Mouse (Mus musculus): ENCODE data around the gene Inha. TPM values are rescaled to one million over a fixed set of nuclear protein-coding genes. Genes with fewer than 3 reads are reported as not detected.
A peak's percentile ranks its signal among the peaks of the same experiment; 100 is the strongest.

Inha gene
- polyA plus RNA-seq, 1 experiment: 2.3 TPM

DNA sequence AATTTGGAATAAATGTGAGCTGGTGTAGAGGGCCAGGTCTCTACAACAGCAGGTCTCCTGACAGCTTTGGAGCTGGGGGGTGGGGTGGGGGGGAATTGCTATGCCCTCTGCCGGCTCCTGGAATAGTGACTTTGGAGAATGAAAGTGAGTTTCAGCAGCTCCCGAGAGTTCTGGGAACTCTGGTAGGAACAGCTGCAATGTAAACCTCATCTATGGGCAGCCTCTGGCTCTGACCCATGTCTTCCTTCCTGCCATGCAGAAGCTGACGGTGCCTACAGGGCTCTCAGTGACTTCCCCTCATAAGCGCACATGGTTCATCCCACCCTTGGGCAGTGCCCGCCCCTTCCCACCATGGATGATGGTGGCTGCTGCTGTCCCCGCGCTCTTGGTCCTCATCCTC is 48.8 kb downstream of the Inha start:
- H3K4me1 ChIP-seq: peaks cover 50% of the 10 kb centered on the region
- H3K9me3 ChIP-seq: no peaks in the 10 kb centered on the region
- TF ChIP-seq GATA1 (IDR thresholded peaks at IDR 0.05; ENCODE audit: borderline replicate concordance, low read length) (no peak), FLI1 (IDR thresholded peaks at IDR 0.05; ENCODE audit: low read length) (no peak)
- no peaks in the 10 kb centered on the region for H3K36me3 ChIP-seq (replicated peaks; ENCODE audit: low read length)
- peaks cover 91% of the 10 kb centered on the region for H3K27me3 ChIP-seq (replicated peaks)
- peak overlapping the region; percentile 3 for H3K4me3 ChIP-seq (replicated peaks)

GRCm38 (mm10) chr1:75556143-75556781 is 49.4 kb downstream of the Inha start:
- Histone ChIP-seq H3K4me1 (peaks cover 50% of the 10 kb centered on the region), H3K9me3 (no peaks in the 10 kb centered on the region), H3K36me3 (replicated peaks; ENCODE audit: low read length) (no peaks in the 10 kb centered on the region), H3K27me3 (replicated peaks) (peaks cover 91% of the 10 kb centered on the region), H3K4me3 (replicated peaks) (peak overlapping the region; percentile 3)
- TF ChIP-seq GATA1 (IDR thresholded peaks at IDR 0.05; ENCODE audit: borderline replicate concordance, low read length) (no peak), FLI1 (IDR thresholded peaks at IDR 0.05; ENCODE audit: low read length) (no peak)

GRCm38 (mm10) chr1:75557041-75557440 is 50.2 kb downstream of the Inha start:
- TF ChIP-seq GATA1 (IDR thresholded peaks at IDR 0.05; ENCODE audit: borderline replicate concordance, low read length) (no peak), FLI1 (IDR thresholded peaks at IDR 0.05; ENCODE audit: low read length) (no peak)
- no peaks in the 10 kb centered on the region for H3K36me3 ChIP-seq (replicated peaks; ENCODE audit: low read length)
- no peaks in the 10 kb centered on the region for H3K9me3 ChIP-seq
- peaks cover 90% of the 10 kb centered on the region for H3K27me3 ChIP-seq (replicated peaks)
- peaks cover 45% of the 10 kb centered on the region for H3K4me1 ChIP-seq
- H3K4me3 ChIP-seq (replicated peaks): no peak overlapping the region

DNA sequence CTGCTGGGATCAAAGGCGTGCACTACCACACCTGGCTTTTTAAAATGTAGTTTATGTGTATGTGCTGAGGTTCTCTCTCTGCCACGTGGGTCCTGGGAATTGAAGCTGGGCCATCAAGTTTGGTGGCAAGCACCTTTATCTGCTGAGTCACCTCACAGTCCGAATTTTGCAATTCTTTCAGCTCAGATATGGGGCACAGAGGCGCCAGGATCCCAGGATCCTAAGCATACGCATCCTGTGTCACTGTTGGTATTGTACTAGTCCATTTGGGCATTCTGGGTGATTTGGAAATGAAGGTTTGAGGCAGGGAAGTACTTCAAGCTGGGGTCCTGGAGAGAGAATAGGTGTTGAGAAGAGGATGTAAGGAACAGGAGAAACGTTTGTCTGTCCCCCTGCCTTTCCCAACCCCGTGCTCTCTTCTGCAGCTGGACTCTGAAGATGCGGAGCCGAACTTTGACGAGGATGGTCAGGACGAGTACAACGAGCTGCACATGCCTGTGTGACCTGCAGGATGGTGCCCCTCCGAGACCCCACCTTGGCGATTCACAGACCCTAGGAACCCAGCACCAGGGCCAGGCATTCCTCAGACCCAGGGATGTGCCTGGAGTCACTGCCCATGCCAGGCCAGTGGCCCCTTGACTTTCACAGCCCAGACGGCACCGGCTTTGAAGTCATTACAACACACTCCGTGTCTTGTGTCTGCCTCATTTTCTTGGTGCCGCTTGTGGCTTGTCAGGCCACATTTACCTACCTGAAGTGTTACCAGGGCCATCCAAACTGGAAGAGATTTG is 51.7 kb downstream of the Inha start:
- Histone ChIP-seq H3K9me3 (peaks cover 13% of the 10 kb centered on the region), H3K4me1 (peaks cover 36% of the 10 kb centered on the region), H3K27me3 (replicated peaks) (peaks cover 89% of the 10 kb centered on the region), H3K4me3 (replicated peaks) (no peak overlapping the region), H3K36me3 (replicated peaks; ENCODE audit: low read length) (no peaks in the 10 kb centered on the region)
- no peak for TF ChIP-seq GATA1 (IDR thresholded peaks at IDR 0.05; ENCODE audit: borderline replicate concordance, low read length)
- no peak for TF ChIP-seq FLI1 (IDR thresholded peaks at IDR 0.05; ENCODE audit: low read length)

GRCm38 (mm10) chr1:75559212-75559925 is 52.5 kb downstream of the Inha start:
- Histone ChIP-seq H3K27me3 (replicated peaks) (peaks cover 88% of the 10 kb centered on the region), H3K36me3 (replicated peaks; ENCODE audit: low read length) (no peaks in the 10 kb centered on the region), H3K4me3 (replicated peaks) (peak overlapping the region; percentile 55), H3K4me1 (peaks cover 36% of the 10 kb centered on the region), H3K9me3 (peaks cover 14% of the 10 kb centered on the region)
- TF ChIP-seq FLI1 (IDR thresholded peaks at IDR 0.05; ENCODE audit: low read length): no peak
- no peak for TF ChIP-seq GATA1 (IDR thresholded peaks at IDR 0.05; ENCODE audit: borderline replicate concordance, low read length)

Other genes with a start within 250 kb of the Inha start
- 12.4 and 22.6 TPM in 2 replicates for gene Ptprn, start 242.6 kb upstream of the Inha start, polyA plus RNA-seq (2012; ENCODE audit: insufficient read depth, low replicate concordance)
- 0.26 TPM in 1 of 2 replicates, not detected in the other for gene Resp18, start 228.7 kb upstream of the Inha start, polyA plus RNA-seq (2012; ENCODE audit: insufficient read depth, low replicate concordance)
- 165 and 178 TPM in 2 replicates for gene Dnpep, start 189.1 kb upstream of the Inha start, polyA plus RNA-seq (2012; ENCODE audit: insufficient read depth, low replicate concordance)
- gene Des, start 146.7 kb upstream of the Inha start, polyA plus RNA-seq (2012; ENCODE audit: insufficient read depth, low replicate concordance): 0.11 TPM in 1 of 2 replicates, not detected in the other
- gene Speg, start 131.8 kb upstream of the Inha start, polyA plus RNA-seq (2012; ENCODE audit: insufficient read depth, low replicate concordance): 48.7 TPM in 1 of 2 replicates, not detected in the other
- 234 and 693 TPM in 2 replicates for gene Gmppa, start 71.1 kb upstream of the Inha start, polyA plus RNA-seq (2012; ENCODE audit: insufficient read depth, low replicate concordance)
- 0.13 TPM in 1 of 2 replicates, not detected in the other for gene Asic4, start 56.6 kb upstream of the Inha start, polyA plus RNA-seq (2012; ENCODE audit: insufficient read depth, low replicate concordance)
- 9.2 and 30.3 TPM in 2 replicates for gene Chpf, start 27.8 kb upstream of the Inha start, polyA plus RNA-seq (2012; ENCODE audit: insufficient read depth, low replicate concordance)
- gene Tmem198, start 27.5 kb upstream of the Inha start, polyA plus RNA-seq (2012; ENCODE audit: insufficient read depth, low replicate concordance): 1.7 TPM in 1 of 2 replicates, not detected in the other
- 8.6 and 12.9 TPM in 2 replicates for gene Obsl1, start 625 bp upstream of the Inha start, polyA plus RNA-seq (2012; ENCODE audit: insufficient read depth, low replicate concordance)
- gene Stk11ip, start 14.5 kb downstream of the Inha start, polyA plus RNA-seq (2012; ENCODE audit: insufficient read depth, low replicate concordance): 35.7 and 52.7 TPM in 2 replicates
- gene Slc4a3, start 39.2 kb downstream of the Inha start, polyA plus RNA-seq (2012; ENCODE audit: insufficient read depth, low replicate concordance): 1.9 TPM in 1 of 2 replicates, not detected in the other

All from megakaryocyte, embryonic 14.5 days (primary cell).